Mouse (Mus musculus): Measurements from ENCODE around the gene Slc25a39.

The Slc25a39 gene

DNA sequence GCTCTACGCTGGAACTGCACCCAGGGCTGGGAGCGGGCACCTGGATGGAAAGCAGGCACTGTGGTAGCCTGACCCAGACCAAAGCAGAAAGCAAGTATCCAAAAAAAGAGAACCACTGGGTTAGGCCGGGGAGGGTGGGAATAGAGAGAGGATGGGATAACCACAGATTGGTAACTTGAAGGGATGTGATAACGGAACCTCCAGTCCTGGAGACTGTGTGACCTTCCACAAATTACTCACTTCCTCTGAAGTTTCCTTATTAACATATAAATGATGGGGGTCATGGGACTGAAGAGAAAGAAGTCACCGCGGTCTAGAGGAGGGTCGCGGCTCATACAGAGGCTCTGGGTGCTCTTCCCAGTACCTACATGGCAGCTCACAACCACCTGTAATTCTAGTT, 32.5 kb upstream of the Slc25a39 start:
- TF ChIP-seq GATA4 (IDR thresholded peaks at IDR 0.05; ENCODE audit: insufficient replicate concordance, low read length) = no peak

DNA sequence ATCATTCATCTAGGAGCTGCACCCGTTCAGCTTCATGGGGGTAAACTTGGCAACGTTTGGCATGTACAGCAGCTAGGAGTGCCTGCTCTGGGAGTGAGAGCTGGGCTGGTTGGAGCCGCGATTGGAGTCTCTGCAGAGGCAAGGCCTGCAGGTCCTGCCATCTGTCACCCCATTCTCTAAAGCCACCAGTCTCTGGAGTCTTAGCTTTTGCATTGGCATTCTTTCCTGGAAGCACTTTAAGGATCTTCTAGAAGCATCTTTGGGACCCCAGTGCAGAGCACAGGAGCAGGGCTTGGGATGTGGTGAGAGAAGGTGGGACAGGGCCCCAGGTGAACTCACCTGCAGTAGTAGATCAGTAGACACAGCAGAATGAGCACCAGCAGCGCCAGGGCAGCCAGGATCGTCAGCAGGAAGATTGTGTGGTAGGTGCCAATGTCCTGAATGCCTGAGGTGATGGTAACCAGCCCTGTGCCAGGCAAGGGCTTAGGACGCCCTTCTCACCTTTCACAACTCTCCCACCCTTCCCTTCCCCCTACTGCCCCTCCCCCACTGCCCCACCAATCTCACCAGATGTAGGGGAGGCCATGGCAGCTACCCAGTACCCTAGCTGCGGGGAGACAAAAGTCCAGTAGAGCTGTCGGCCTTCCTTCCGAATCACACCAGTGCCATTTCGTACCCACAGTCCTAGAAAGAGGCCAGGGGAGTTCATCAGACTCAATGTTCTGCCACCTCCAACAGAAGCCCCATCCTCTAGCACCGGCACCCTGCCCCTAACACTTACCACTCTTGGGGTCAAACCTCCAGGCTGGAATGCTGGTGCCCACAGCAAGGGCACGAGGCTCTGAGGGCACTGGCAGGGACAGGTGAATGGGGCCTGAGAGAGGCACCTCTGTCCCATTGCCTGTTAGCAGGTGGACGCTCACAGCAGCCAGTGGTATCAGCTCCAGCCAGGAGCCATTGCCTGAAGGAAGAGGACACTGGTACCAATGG, 31.6 kb upstream of the Slc25a39 start:
- TF ChIP-seq GATA4 (IDR thresholded peaks at IDR 0.05; ENCODE audit: insufficient replicate concordance, low read length) = no peak

DNA sequence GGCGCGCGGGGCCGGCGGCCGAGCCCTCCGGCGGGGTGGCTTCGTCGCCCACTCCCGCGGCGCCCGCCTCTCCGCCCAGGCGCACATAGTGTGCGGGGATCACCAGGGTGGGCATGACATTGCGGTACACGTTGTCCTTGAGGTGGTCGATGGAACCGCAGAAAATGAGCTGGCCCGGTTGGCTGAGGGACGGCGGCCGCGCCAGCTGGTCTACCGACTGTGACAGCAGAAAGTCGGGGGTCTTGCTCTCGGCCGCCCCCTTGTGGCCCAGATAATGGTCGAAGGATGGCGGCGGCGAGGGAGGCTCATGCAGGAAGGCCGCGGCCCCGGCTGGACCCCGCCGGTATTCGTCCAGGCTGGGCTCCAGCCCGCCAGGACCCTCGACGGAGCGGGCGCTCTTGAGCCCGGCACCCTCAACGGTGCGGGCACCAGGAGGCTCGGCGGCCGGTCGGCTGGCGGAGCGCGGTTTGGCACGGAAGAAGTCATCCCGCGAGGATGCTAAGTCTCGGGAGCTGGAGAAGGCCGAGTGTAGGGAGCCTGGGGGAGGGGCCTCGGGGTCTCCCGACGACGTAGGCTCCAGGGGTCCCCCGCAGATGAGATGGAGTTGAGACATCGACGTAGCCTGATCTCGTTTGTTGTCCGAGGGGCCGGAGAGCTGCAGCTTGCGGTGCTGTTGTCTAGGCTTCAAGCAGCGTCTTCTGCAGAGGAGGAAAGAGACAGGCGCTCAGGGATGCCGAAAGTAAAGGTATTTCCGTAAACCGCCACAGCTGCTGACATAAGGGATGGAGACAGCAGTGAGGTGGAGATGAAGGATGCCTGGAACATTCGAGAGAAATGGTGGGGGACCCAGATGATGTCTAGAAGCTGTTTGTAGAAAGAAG, 30.7 kb upstream of the Slc25a39 start:
- no peak for TF ChIP-seq GATA4 (IDR thresholded peaks at IDR 0.05; ENCODE audit: insufficient replicate concordance, low read length)

DNA sequence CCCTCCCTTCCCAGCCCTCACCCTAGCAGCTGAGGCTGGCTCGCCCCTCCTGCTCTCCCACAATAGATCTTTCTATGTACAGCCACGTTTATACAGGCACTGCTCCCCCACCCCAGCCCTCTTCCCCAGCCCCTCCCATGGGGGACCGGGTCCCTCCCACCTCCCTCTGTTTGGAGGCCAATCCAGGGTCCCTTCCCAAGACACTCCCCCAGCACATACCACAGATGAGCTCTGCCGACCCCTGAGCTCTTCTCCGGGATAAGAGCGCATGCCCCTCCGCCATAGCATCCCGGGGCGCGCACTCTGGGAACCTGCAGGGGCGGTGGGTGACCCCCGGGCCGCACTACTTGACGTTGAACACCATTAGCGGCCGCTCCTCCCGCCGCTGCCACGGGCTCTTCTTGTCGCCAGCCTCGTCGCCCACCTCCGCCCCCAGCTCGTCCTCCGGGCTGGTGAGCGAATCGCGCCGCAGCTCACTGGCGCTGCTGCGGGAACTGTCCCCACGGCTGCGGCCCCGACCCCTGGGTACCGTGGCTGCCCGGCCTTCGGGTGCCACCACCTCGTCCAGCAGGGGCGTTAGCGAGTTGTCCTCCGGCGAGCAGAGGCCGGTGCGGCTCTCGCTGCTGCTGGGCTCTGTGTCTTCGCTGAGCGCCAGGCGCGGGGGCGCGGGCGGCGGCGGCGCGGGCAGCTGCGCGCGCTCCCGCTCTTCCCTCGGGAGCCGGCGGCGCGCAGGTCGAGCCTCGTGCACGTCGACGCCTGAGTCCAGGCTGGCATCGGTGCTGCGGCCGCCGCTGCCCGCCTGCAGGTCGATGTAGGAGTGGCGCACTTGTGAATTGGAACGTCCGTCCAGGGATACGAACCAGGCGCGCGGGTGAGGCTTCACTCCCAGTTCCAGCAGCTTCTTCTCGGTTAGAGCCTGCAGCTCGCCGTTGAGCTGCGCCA, 29.6 kb upstream of the Slc25a39 start:
- no peak for TF ChIP-seq GATA4 (IDR thresholded peaks at IDR 0.05; ENCODE audit: insufficient replicate concordance, low read length)

DNA sequence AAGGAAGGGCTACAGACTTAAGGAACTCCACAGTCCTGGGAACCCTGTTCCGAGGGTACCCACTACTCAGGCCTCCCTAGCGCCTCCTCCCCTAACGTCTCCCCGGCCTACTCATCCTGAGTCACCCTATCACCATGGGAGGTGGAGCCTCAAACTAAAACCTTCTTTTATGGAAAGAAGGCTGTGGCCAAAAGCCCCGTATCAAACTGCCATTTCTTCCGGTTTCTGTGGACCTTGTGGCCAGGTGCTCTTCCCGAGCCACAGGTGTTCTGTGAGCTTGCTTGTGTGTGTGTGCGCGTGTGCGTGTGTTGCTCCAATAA, 28.7 kb upstream of the Slc25a39 start:
- no peak for TF ChIP-seq GATA4 (IDR thresholded peaks at IDR 0.05; ENCODE audit: insufficient replicate concordance, low read length)

DNA sequence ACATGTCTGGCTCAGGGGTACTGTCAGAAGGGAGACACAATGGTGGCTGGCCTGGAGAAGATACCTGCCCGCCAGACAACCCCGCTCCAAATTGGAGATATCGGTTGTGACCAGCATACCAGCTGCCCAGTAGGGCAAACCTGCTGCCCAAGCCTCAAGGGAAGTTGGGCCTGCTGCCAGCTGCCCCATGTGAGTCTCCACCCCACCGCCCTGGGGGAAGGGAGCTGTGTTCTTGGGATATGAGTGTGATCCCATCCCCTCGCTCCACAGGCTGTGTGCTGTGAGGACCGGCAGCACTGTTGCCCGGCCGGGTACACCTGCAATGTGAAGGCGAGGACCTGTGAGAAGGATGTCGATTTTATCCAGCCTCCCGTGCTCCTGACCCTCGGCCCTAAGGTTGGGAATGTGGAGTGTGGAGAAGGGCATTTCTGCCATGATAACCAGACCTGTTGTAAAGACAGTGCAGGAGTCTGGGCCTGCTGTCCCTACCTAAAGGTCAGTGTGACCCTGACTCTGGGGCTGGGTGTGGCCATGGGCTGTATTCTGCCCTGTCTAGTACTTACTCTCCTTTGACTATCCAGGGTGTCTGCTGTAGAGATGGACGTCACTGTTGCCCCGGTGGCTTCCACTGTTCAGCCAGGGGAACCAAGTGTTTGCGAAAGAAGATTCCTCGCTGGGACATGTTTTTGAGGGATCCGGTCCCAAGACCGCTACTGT, 28.2 kb upstream of the Slc25a39 start:
- no peak for TF ChIP-seq GATA4 (IDR thresholded peaks at IDR 0.05; ENCODE audit: insufficient replicate concordance, low read length)

DNA sequence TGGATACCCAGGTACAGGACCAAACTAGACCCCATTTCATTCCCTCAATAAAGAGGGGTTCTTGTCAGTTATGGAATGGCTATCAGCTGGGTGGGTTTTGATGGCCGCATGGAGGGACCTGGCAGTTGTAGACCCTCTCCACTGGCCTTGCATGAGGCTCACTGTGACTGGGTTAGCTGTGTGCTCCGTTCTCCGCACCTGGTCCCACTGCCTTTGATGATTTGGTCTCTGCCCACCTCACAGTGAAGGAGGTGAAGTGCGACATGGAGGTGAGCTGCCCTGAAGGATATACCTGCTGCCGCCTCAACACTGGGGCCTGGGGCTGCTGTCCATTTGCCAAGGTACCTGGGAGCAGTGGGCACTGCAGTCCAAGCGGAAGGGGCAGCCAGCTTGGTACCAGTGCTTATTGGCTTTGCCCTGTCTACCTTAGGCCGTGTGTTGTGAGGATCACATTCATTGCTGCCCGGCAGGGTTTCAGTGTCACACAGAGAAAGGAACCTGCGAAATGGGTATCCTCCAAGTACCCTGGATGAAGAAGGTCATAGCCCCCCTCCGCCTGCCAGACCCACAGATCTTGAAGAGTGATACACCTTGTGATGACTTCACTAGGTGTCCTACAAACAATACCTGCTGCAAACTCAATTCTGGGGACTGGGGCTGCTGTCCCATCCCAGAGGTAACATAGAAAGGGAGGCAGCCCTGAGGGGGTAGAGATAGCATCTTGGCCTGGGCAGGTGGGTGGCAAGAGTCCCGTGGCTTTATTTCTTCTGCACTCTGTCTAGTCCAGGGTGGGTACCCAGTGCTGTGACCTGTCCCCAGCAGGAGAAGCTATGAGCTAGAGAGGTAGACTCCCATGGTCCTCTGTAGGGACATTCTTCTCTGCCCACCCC, 27.3 kb upstream of the Slc25a39 start:
- TF ChIP-seq GATA4 (IDR thresholded peaks at IDR 0.05; ENCODE audit: insufficient replicate concordance, low read length) = no peak

DNA sequence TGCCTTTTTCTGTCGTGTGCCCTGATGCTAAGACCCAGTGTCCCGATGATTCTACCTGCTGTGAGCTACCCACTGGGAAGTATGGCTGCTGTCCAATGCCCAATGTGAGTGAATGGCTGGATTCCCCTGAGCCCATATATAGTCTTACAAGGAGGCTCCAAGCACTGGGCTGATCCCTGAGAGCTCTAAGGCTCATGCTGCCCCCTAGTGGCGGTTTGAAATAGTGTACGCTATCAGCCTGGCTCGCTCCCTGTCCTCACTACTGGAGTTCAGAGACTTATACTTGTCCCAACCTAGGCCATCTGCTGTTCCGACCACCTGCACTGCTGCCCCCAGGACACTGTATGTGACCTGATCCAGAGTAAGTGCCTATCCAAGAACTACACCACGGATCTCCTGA, 26.7 kb upstream of the Slc25a39 start:
- TF ChIP-seq GATA4 (IDR thresholded peaks at IDR 0.05; ENCODE audit: insufficient replicate concordance, low read length) = no peak

DNA sequence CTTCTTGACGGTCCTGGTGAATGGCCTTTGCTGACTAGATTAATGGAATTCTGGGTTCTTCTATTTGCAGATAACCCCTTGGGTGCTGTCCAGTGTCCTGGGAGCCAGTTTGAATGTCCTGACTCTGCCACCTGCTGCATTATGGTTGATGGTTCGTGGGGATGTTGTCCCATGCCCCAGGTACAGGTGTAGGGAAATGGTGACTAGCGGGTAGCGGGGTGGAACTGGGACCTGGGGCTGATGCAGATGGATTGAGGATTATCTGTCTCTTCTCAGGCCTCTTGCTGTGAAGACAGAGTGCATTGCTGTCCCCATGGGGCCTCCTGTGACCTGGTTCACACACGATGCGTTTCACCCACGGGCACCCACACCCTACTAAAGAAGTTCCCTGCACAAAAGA, 26.1 kb upstream of the Slc25a39 start:
- no peak for TF ChIP-seq GATA4 (IDR thresholded peaks at IDR 0.05; ENCODE audit: insufficient replicate concordance, low read length)

DNA sequence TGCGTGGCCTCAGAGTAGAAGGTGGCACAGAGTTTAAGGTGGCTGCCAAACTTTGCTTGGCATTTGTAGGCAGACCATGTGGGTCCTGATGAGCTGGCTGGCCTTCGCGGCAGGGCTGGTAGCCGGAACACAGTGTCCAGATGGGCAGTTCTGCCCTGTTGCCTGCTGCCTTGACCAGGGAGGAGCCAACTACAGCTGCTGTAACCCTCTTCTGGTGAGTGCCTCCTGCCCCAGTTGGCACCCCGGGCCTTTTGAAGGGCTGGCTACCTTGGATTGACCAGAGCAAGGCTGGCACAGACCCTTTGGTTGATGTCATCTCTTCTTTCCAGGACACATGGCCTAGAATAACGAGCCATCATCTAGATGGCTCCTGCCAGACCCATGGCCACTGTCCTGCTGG, 25.1 kb upstream of the Slc25a39 start:
- TF ChIP-seq GATA4 (IDR thresholded peaks at IDR 0.05; ENCODE audit: insufficient replicate concordance, low read length) = no peak

DNA sequence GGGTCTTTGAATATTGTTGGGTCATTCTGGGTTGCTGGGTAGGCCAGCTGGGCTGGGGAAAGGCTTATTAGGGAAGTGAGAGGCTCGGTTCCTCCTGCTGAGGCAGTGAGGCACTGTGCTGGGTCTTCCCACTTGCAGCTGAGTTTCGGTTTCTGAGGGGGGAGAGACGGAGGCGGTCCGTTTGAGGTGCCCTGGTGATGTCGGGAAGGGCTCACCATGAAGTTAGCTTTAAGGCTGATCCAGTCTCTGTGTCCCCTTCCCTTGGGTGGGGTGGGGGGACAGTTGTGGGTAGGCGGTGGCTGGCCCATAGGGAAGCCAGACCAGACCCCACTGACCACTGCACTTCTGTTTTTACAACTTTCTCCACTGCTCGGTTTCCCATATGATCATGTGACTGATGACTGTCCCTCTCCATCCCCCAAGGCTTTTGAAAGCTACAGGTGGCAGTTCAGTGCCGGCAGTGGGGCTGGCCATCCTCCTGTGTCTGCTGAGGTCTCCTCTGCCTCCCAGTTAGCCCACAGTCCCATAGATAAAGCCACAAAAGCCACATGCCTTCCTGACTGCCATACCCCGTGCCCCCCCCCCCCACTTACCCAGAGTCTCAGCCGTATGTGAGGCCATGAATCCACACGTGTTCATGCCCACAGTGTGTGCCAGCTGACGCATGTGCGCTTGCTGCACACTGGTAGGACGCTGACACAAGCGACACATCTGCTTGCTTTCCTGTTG, 24.5 kb upstream of the Slc25a39 start:
- no peak for TF ChIP-seq GATA4 (IDR thresholded peaks at IDR 0.05; ENCODE audit: insufficient replicate concordance, low read length)

DNA sequence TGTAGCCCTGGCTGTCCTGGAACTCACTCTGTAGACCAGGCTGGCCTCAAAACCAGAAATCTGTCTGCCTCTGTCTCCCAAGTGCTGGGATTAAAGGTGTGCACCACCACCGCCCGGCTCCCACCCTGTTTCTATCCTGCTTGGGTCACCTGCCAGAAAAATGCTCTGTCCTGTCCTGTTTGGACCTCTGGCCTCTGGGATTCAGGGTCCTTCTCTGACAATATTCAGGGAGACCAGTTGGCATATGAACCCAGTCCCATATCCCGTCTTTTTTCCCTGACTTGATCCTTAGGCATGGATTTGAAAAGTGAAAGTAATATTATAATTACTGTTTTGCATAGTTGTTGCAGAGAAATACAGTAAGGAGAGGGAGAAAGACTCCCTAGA, 24.0 kb upstream of the Slc25a39 start:
- TF ChIP-seq GATA4 (IDR thresholded peaks at IDR 0.05; ENCODE audit: insufficient replicate concordance, low read length) = no peak

Data from liver, adult (tissue).